Mouse (Mus musculus) left cerebral cortex, adult 2 months (tissue): Measurements from ENCODE around the gene Lhfp. TPM values are rescaled to one million over a fixed set of nuclear protein-coding genes. Genes with fewer than 3 reads are reported as not detected.
"Not testable (repeated sequence)": the region's sequence is repeated elsewhere in the genome, so short reads cannot be mapped to it uniquely, and the experiment has no call there.

Experiments
- DNase-seq, 2 experiments: peaks; one replicate each; pipeline ENCODE4 v3.0.0; 2021 to 2022; ENCODE audit warnings: low spot score in 2 of 2, mixed read lengths in 1 of 2; ENCODE audit errors: extremely low spot score in 1 of 2
- H3K27ac ChIP-seq: fragments of 200-600 bp; 2 replicates; pipeline ENCODE4 v1.8.1; 2022
- H3K4me3 ChIP-seq: fragments of 200-600 bp; 2 replicates; pipeline ENCODE4 v1.8.1; 2022
- CTCF ChIP-seq: fragments of 200-600 bp; IDR thresholded peaks from 2 replicates; pipeline ENCODE4 v1.8.1; 2022; ENCODE audit warnings: antibody characterized with exemption, mild to moderate bottlenecking, moderate library complexity
- intact Hi-C: fragments of 180-260 bp; cut with DNase I; formaldehyde crosslinking; loops from one replicate; pipeline ENCODE4 v1.15.1; 2025
- total RNA-seq, 2 experiments: library from RNA; stranded (reverse); gene quantifications; 2 replicates each; pipeline ENCODE4 v1.2.3; 2021

The Lhfp gene
- total RNA-seq, 2 experiments from 2014 or later, result 32.9 to 34.4 TPM

DNA sequence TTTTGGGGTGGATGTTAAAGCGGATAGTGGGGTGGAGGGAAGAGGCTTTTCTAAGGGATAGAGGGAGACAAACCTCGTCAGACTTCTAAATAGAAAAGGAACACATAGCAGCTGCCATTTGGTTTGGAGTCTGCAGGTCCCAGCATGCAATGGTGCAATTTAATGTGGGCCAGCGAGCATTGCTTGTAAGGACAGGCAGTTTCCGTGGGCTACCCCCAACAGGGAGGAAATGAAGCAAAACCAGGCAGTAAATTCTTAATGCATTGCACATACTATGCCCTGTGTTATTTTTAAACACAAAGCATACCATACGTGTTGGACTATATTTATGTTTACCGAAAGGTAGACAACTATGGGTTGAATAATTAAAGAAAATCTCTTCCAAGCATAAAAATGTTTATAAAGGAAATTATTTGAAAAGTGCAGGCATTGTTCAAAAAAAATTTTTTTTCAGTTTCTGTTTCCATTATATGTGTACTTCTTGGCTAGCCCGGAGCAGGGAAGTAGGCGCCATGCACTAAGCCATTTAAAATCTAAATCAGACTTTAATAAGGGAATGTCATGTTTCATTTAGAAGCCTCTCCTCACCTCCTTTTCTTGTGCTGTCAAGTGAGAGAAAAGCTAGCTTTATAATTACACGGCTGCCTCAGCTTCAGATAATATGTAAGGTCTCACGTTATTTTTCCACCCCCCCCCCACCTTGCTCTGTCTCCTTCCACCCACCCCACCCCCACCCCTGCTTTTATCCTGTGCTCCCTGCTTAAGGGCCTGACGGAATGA lies 67.5 kb downstream of the Lhfp start:
- no peak for DNase-seq
- Histone ChIP-seq H3K27ac (no peak overlapping the region), H3K4me3 (no peak overlapping the region)
- intact Hi-C loops, result no loop called here
- TF ChIP-seq CTCF, result no peak

DNA sequence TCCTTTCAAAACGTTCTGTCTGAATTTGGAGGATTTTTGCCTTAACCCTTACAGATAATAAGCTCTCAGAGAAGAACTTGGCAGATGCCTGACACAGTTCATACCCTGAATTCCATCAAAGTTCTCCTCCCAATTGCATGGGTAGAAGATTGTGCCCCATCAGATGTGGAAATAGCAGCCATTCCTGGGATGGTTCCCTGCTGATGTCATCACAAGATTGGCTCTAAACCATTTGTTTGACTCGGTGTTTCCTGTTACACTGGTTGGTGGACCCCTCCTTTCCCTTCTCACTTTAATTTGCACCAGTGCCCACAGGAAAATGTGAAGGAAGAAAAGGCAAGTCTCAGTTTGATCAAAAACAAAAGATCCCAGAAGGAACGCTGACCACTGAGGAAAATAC lies 68.6 kb downstream of the Lhfp start:
- intact Hi-C loops, result no loop called here
- Histone ChIP-seq H3K27ac (no peak overlapping the region), H3K4me3 (no peak overlapping the region)
- TF ChIP-seq CTCF, result no peak
- no peak for DNase-seq

DNA sequence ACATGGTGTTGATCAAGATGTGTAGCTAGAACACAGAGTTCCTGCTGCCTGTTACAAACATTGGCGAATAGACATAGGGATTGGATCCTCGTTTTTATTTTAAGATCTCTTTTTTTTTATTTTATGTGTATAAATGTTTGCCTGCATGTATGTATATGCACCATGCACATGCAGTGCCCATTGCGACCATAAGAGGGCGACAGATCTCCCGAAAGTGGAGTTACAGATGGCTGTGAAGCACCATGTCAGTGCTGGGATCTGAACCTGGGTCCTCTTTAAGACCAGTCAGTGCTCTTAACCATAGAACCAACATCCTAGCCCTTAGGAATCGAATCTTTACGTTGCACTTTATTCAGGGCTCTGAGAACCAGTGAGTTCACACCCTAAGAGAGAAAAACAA lies 70.7 kb downstream of the Lhfp start:
- intact Hi-C loops, result no loop called here
- no peak overlapping the region for H3K4me3 ChIP-seq
- no peak overlapping the region for H3K27ac ChIP-seq
- TF ChIP-seq CTCF, result peak; percentile 19
- no peak for DNase-seq

DNA sequence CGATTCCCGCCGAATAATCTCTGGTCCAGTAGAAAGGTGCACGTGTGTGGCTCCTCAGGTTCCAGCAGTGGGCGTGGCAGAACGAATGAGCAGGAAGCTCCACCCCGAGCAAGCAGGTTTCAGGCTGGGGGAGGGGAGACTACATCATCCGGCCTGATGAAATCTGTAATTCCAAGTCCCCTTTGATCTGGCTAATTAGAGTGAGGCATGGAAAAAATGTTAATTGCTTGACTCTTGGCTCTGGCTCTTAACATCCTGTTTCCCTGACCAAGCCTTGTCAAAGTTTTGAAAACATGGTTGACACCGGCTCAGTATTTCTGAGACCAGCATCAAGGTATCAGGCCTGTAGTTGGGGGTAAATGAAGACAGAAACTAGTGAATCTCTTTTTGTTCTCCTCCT lies 77.4 kb downstream of the Lhfp start:
- intact Hi-C loops, H3K4me3 ChIP-seq: not testable (repeated sequence)

DNA sequence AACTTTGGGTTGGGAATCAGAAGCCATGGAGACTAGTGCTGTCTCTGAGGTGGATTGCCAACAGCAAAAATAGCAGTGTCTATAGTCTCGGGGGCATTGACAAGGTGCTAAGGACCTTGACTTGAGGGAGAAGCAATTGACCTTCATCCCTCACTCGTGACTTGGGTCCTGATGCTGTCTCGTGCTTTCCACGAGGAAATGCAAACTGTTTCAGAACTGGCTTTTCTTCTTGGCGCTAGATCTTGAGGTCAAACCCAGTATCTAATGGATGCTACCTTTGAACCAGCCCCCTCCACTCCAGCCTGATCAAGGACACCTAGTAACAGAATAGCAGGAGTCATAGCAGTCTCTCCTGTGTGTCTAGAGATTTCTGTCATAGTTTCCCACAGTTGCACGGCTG lies 78.7 kb downstream of the Lhfp start:
- no peak for TF ChIP-seq CTCF
- intact Hi-C loops, result no loop called here
- H3K27ac ChIP-seq, result no peak overlapping the region
- no peak for DNase-seq
- no peak overlapping the region for H3K4me3 ChIP-seq

More for the DNA sequence above, 77.4 kb downstream of the Lhfp start:
- not testable (repeated sequence) for H3K27ac ChIP-seq, DNase-seq

DNA sequence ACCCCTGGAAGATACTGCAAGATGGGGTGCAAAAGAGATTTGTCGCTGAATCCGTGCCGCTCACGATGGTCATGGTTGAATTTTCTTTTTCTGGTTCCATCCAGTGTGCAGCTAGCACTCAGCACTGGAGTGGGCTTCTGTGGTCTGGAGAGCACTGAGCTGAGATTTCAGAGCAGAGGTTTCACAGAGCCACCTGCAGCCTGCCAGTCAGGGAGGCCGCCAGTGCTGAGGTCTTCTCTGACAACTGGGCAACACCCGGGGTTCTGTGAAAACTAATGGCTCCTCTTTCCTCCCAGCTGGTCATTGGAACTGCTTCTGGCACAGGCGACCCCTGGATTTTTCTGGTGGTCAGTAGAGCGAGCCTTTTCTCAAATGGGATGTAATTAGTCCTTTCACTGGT lies 84.2 kb downstream of the Lhfp start:
- TF ChIP-seq CTCF, result no peak
- Histone ChIP-seq H3K27ac (no peak overlapping the region), H3K4me3 (no peak overlapping the region)
- DNase-seq, result no peak
- intact Hi-C loops, result no loop called here

DNA sequence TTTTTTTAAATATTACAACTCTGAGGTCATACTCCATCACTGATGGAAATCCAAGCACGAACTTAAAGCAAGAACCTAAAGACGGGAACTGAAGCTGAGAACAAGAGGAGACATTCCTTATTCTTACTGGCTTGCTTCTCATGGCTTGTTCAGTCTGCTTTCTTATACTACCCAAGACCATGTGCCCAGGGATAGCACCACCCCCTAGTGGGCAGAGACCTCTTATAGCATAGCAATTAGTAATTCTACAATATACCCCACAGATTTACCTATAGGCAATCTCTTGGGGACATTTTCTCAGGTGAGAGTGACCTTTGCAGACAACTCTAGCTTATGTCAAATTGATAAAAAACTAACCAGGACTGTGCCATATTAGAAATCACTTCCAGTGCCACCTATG lies 97.5 kb downstream of the Lhfp start:
- Histone ChIP-seq H3K4me3 (no peak overlapping the region), H3K27ac (no peak overlapping the region)
- TF ChIP-seq CTCF, result no peak; the same call in 1 of the 2 replicates
- DNase-seq, result no peak
- intact Hi-C loops, result no loop called here

DNA sequence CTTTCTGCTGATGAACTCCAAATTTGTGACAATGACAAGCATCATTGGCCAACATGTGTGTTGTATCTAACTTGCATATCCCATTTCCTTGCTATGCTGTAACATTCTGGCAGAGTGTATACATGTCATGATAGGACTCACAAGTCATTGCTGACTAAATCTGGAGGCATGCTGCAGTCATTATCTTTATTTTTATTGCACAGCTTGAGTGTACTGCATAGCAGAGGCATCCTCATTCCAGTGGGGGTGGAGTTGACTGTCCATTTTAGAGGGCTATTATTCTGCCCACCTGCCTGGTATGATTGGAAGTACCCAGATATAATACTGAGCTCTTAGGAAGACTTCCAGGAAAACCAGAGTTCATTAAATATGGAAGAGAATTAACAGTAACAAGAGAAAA lies 97.9 kb downstream of the Lhfp start:
- TF ChIP-seq CTCF, result no peak
- Histone ChIP-seq H3K4me3 (no peak overlapping the region), H3K27ac (no peak overlapping the region)
- intact Hi-C loops, result no loop called here
- DNase-seq, result no peak

DNA sequence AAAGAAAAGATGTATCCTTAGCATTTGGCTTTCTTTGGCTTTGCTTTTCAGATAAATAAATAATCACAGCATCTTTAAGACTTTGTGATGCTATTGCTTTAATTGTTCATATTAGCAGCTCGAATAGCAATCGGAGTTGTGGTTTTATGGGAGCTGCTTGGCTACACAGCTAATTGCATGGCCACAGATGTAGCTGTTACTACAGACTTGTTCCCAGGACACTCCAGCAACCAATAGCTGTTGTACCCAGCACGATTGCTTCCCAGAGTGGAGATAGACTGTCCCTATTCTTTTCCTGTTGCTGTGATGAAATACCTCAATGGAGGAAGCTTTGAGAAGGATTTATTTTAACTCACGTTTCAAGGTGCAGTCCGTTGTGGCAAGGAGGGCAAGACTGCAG lies 98.3 kb downstream of the Lhfp start:
- intact Hi-C loops, result no loop called here
- no peak for DNase-seq
- TF ChIP-seq CTCF, result no peak
- Histone ChIP-seq H3K27ac (no peak overlapping the region), H3K4me3 (no peak overlapping the region)

DNA sequence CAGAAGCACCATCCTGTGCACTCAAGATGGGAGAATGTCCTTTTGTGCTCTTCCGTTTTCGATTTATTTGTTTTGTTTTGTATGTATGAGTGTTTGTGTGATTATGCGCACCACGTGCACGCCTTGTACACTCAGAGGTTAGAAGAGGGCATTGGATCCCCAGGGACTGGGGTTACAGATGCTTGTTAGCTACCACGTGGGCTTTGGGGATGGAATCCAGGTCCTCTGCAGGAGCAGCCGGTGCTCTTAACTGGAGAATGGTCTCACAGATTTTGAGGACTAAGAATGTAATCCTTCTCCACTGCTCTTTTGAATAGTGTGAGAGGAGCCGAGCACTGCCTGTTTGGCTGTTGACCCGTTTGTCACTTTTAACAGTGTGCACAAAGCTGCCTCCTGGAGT lies 101.2 kb downstream of the Lhfp start:
- TF ChIP-seq CTCF, result no peak
- intact Hi-C loops, result no loop called here
- Histone ChIP-seq H3K27ac (no peak overlapping the region), H3K4me3 (no peak overlapping the region)
- no peak for DNase-seq

DNA sequence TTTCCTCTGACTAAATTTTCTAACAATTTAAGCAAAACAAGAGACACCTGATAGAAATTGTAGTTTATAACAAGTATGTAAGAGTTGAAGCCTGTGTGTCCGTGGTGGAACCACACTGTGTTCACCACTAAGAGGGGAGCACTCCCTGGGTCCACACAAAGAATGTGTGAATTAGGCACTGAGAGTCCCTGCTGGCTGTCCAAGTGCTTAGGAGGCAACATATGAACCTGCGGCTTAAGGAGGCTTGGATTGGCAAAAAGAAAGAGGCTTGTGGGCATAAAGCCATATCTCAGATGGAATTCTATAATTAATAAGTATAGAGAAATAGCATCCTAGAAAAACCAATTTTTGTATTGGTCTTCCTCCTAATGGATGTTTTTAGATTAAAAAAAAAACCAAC lies 104.2 kb downstream of the Lhfp start:
- no peak for TF ChIP-seq CTCF
- Histone ChIP-seq H3K27ac (no peak overlapping the region), H3K4me3 (no peak overlapping the region)
- no peak for DNase-seq
- intact Hi-C loops, result no loop called here

DNA sequence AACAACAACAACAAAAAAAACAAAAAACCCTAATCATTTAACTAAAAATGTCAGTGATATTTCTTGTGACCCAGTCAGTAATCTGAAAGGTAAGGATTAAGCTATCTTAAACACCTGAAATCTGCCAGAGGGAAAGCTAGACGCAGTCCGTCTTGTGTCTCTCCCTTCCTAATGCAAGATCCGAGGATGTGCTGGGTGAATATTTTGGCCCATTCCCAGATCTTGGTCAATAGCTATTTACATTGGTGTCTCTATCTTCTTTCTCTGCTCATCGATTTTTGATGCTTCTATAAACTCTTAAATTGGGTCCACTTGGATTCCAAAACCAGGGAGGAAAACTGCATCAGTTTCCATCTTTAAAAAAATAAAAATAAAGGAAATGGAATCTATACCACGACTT lies 104.6 kb downstream of the Lhfp start:
- Histone ChIP-seq H3K27ac (no peak overlapping the region), H3K4me3 (no peak overlapping the region)
- DNase-seq, result no peak
- intact Hi-C loops, result no loop called here
- no peak for TF ChIP-seq CTCF

DNA sequence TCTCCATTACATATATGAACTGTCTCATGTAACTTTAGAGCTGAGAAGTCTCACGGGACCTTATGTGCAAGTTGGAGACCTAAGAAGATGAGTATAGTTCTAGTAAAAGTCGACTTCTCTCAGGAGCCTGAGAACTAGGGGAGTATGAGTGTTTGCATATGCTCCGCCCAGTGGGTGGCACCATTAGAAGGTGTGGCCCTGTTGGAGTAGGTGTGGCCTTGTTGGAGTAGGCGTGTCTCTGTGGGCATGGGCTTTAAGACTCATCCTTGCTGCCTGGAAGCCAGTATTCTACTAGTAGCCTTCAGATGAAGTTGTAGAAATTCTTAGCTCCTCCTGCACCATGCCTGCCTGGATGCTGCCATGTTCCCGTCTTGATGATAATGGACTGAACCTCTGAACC lies 105.7 kb downstream of the Lhfp start:
- Histone ChIP-seq H3K27ac (no peak overlapping the region), H3K4me3 (no peak overlapping the region)
- no peak for TF ChIP-seq CTCF
- intact Hi-C loops, result no loop called here
- no peak for DNase-seq
